Mouse (Mus musculus) forebrain, embryonic 10.5 days (tissue): ENCODE results near the gene Stat1. TPM values are rescaled to one million over a fixed set of nuclear protein-coding genes. Genes with fewer than 3 reads are reported as not detected.
A peak's percentile ranks its signal among the peaks of the same experiment; 100 is the strongest.

Experiments
- DNase-seq: peaks from one replicate; pipeline ENCODE4 v3.0.0-alpha.2; 2017; ENCODE audit warnings: low spot score; ENCODE audit errors: extremely low spot score
- H3K27ac ChIP-seq: fragments of 300-500 bp; sonication (generic); 2 replicates; pipeline ENCODE4 v1.5.1; 2016; ENCODE audit warnings: mild to moderate bottlenecking
- H3K27me3 ChIP-seq: fragments of 300-500 bp; sonication (generic); 2 replicates; pipeline ENCODE4 v1.6.1; 2016; ENCODE audit warnings: mild to moderate bottlenecking; ENCODE audit not compliant: poor library complexity, severe bottlenecking
- H3K36me3 ChIP-seq: fragments of 300-500 bp; sonication (generic); replicated peaks from 2 replicates; pipeline ENCODE4 v1.6.1; 2016; ENCODE audit warnings: mild to moderate bottlenecking, moderate library complexity
- H3K4me1 ChIP-seq: fragments of 300-500 bp; sonication (generic); 2 replicates; pipeline ENCODE4 v1.6.1; 2016
- H3K4me3 ChIP-seq: fragments of 300-500 bp; sonication (generic); 2 replicates; pipeline ENCODE4 v1.5.1; 2016; ENCODE audit warnings: mild to moderate bottlenecking, moderate library complexity
- H3K9me3 ChIP-seq: fragments of 300-500 bp; sonication (generic); 2 replicates; pipeline ENCODE4 v1.6.1; 2016; ENCODE audit warnings: mild to moderate bottlenecking, moderate library complexity
- WGBS: fragments of 180-500 bp; shearing (Covaris S2); methylation state at CpG from one replicate; pipeline ENCODE4 v1.1.7; 2016; 5-methylcytosine and 5-hydroxymethylcytosine counted together
- polyA plus RNA-seq: library from polyadenylated mRNA; unstranded; fragments of >200 nt; fragmentation: Nextera tagmentation; extraction: Ambion mirVana; gene quantifications from 2 replicates; pipeline ENCODE4 v1.2.1, GENCODE M21; 2016

Gene Stat1
- polyA plus RNA-seq, 1 experiment from 2014 or later: 12.3 TPM

GRCm38 (mm10) chr1:52140534-52140933 lies 21.3 kb downstream of the Stat1 start:
- no peaks in the 10 kb centered on the region for H3K27me3 ChIP-seq
- no peaks in the 10 kb centered on the region for H3K9me3 ChIP-seq
- H3K4me1 ChIP-seq: peaks cover 5% of the 10 kb centered on the region
- no peak overlapping the region for H3K27ac ChIP-seq
- DNase-seq: no peak
- H3K36me3 ChIP-seq: peaks cover 7% of the 10 kb centered on the region; the same call in 1 of the 2 replicates
- WGBS: 91% methylated on average over 9 of the region's 9 CpGs
- no peak overlapping the region for H3K4me3 ChIP-seq

- H3K4me1 ChIP-seq: peaks cover 5% of the 10 kb centered on the region
- H3K4me3 ChIP-seq: no peak overlapping the region
- H3K9me3 ChIP-seq: no peaks in the 10 kb centered on the region
- no peak overlapping the region for H3K27ac ChIP-seq
- no peaks in the 10 kb centered on the region for H3K27me3 ChIP-seq
- DNase-seq: no peak
- WGBS: 83% methylated on average over 3 of the region's 3 CpGs
- peaks cover 7% of the 10 kb centered on the region; the same call in 1 of the 2 replicates for H3K36me3 ChIP-seq
Observed at GRCm38 (mm10) chr1:52141482-52141881, 22.2 kb downstream of the Stat1 start.

- Histone ChIP-seq H3K27me3 (no peaks in the 10 kb centered on the region), H3K36me3 (peaks cover 6% of the 10 kb centered on the region; the same call in 1 of the 2 replicates), H3K27ac (no peak overlapping the region), H3K4me3 (no peak overlapping the region), H3K9me3 (no peaks in the 10 kb centered on the region), H3K4me1 (peaks cover 9% of the 10 kb centered on the region)
- no peak for DNase-seq
- 88% methylated on average over 4 of the region's 4 CpGs for WGBS
Observed at GRCm38 (mm10) chr1:52142117-52142516, 22.9 kb downstream of the Stat1 start.

GRCm38 (mm10) chr1:52143191-52143590 lies 24.0 kb downstream of the Stat1 start:
- WGBS: 86% methylated on average over 4 of the region's 4 CpGs
- H3K4me1 ChIP-seq: peaks cover 6% of the 10 kb centered on the region
- H3K27ac ChIP-seq: no peak overlapping the region
- no peak for DNase-seq
- no peak overlapping the region for H3K4me3 ChIP-seq
- H3K36me3 ChIP-seq: no peaks in the 10 kb centered on the region; the same call in 1 of the 2 replicates
- H3K27me3 ChIP-seq: no peaks in the 10 kb centered on the region
- H3K9me3 ChIP-seq: no peaks in the 10 kb centered on the region

GRCm38 (mm10) chr1:52143596-52144156 lies 24.4 kb downstream of the Stat1 start:
- no peaks in the 10 kb centered on the region for H3K9me3 ChIP-seq
- DNase-seq: no peak
- H3K4me1 ChIP-seq: peaks cover 9% of the 10 kb centered on the region
- no peak overlapping the region for H3K27ac ChIP-seq
- H3K4me3 ChIP-seq: no peak overlapping the region
- 87% methylated on average over 7 of the region's 7 CpGs for WGBS
- H3K36me3 ChIP-seq: no peaks in the 10 kb centered on the region; the same call in 1 of the 2 replicates
- H3K27me3 ChIP-seq: no peaks in the 10 kb centered on the region

GRCm38 (mm10) chr1:52144907-52145306 lies 25.7 kb downstream of the Stat1 start:
- no peak for DNase-seq

GRCm38 (mm10) chr1:52146214-52146970 lies 27.2 kb downstream of the Stat1 start:
- H3K9me3 ChIP-seq: no peaks in the 10 kb centered on the region
- H3K27ac ChIP-seq: no peak overlapping the region
- no peak overlapping the region for H3K4me3 ChIP-seq
- 56% methylated on average over 12 of the region's 12 CpGs for WGBS
- peaks cover 7% of the 10 kb centered on the region for H3K36me3 ChIP-seq
- H3K27me3 ChIP-seq: no peaks in the 10 kb centered on the region
- DNase-seq: peak; percentile 43
- H3K4me1 ChIP-seq: peaks cover 30% of the 10 kb centered on the region

More at GRCm38 (mm10) chr1:52144907-52145306, 25.7 kb downstream of the Stat1 start:
- WGBS: 87% methylated on average over 10 of the region's 10 CpGs
- Histone ChIP-seq H3K27ac (no peak overlapping the region), H3K27me3 (no peaks in the 10 kb centered on the region), H3K36me3 (no peaks in the 10 kb centered on the region; the same call in 1 of the 2 replicates), H3K4me1 (peaks cover 20% of the 10 kb centered on the region), H3K4me3 (no peak overlapping the region), H3K9me3 (no peaks in the 10 kb centered on the region)

- Histone ChIP-seq H3K27ac (no peak overlapping the region), H3K36me3 (peaks cover 10% of the 10 kb centered on the region), H3K4me1 (peaks cover 30% of the 10 kb centered on the region), H3K9me3 (no peaks in the 10 kb centered on the region), H3K27me3 (no peaks in the 10 kb centered on the region), H3K4me3 (no peak overlapping the region)
- 94% methylated on average over 2 of the region's 2 CpGs for WGBS
- DNase-seq: no peak
Observed at GRCm38 (mm10) chr1:52147431-52147830, 28.2 kb downstream of the Stat1 start.

GRCm38 (mm10) chr1:52148178-52148577 lies 28.9 kb downstream of the Stat1 start:
- Histone ChIP-seq H3K4me3 (no peak overlapping the region), H3K27me3 (no peaks in the 10 kb centered on the region), H3K27ac (no peak overlapping the region), H3K36me3 (peaks cover 10% of the 10 kb centered on the region), H3K9me3 (no peaks in the 10 kb centered on the region), H3K4me1 (peaks cover 30% of the 10 kb centered on the region)
- no peak for DNase-seq
- 75% methylated on average over 7 of the region's 7 CpGs for WGBS

- Histone ChIP-seq H3K4me3 (no peak overlapping the region), H3K27me3 (no peaks in the 10 kb centered on the region), H3K36me3 (peaks cover 10% of the 10 kb centered on the region), H3K4me1 (peaks cover 30% of the 10 kb centered on the region), H3K9me3 (no peaks in the 10 kb centered on the region), H3K27ac (no peak overlapping the region)
- 85% methylated on average over 7 of the region's 7 CpGs for WGBS
- no peak for DNase-seq
Observed at GRCm38 (mm10) chr1:52148696-52149095, 29.5 kb downstream of the Stat1 start.

- Histone ChIP-seq H3K9me3 (no peaks in the 10 kb centered on the region), H3K27me3 (no peaks in the 10 kb centered on the region), H3K36me3 (peaks cover 10% of the 10 kb centered on the region), H3K4me3 (no peak overlapping the region), H3K4me1 (peaks cover 30% of the 10 kb centered on the region), H3K27ac (no peak overlapping the region; the same call in 1 of the 2 replicates)
- 58% methylated on average over 9 of the region's 9 CpGs for WGBS
- DNase-seq: no peak
Observed at GRCm38 (mm10) chr1:52149934-52150346, 30.7 kb downstream of the Stat1 start.

GRCm38 (mm10) chr1:52150676-52151075 lies 31.4 kb downstream of the Stat1 start:
- Histone ChIP-seq H3K36me3 (peaks cover 10% of the 10 kb centered on the region), H3K4me1 (peaks cover 30% of the 10 kb centered on the region), H3K4me3 (no peak overlapping the region), H3K27ac (no peak overlapping the region), H3K9me3 (no peaks in the 10 kb centered on the region), H3K27me3 (no peaks in the 10 kb centered on the region)
- 58% methylated on average over 11 of the region's 11 CpGs for WGBS
- DNase-seq: no peak

GRCm38 (mm10) chr1:52151166-52151565 lies 31.9 kb downstream of the Stat1 start:
- DNase-seq: no peak
- H3K27me3 ChIP-seq: no peaks in the 10 kb centered on the region
- 90% methylated on average over 5 of the region's 5 CpGs for WGBS
- H3K27ac ChIP-seq: no peak overlapping the region
- peaks cover 30% of the 10 kb centered on the region for H3K4me1 ChIP-seq
- no peak overlapping the region for H3K4me3 ChIP-seq
- peaks cover 10% of the 10 kb centered on the region for H3K36me3 ChIP-seq
- H3K9me3 ChIP-seq: no peaks in the 10 kb centered on the region
